Mouse (Mus musculus) heart, adult 2 months (tissue): ENCODE data around the gene Rreb1.

Experiments used
- CTCF ChIP-seq: fragments of 200-600 bp; IDR thresholded peaks from 2 replicates; pipeline ENCODE4 v1.8.1; 2022; ENCODE audit warnings: antibody characterized with exemption, mild to moderate bottlenecking, moderate library complexity
- EP300 ChIP-seq: fragments of 200-500 bp; IDR thresholded peaks from 2 replicates; pipeline ENCODE4 v1.6.1; 2011; ENCODE audit warnings: low read depth, low read length, control low read depth; ENCODE audit not compliant: insufficient read depth

DNA sequence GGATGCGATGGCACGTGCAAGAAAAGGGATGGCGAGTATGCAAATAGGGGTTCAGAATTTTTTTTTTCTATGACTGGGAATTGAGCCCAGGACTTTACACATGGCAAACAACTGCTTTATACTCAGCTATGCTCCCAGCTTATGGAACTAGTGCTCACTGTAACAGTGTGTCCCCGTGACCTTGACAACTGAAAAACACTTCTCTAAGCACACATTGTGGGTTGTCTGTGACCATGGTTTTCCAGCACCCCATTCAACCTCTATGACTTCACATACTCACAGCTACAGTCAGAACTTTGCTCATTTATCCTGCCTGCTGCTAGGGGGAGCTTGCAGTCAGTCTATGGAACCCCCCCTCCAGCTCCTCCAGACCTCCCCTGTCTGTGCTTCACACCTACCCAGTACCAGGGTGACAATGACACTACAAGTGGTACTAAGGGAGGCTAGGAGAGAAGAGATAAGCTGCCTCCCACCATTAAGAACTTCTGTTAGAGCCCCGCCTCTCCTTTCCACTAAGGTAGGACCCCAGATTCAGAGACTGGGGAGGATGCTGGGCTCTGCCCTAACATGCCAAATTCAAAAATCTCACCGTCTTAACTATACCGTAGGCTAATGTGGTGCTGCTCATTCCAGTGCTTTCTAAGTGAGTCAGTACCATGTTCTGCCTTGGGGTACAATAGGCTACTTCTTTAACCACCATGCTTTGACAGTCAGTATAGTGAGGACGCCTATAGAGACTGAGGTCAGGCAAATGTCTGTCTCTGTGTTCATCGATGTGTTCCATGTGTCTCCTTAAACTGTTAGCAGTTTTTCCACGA is 145.7 kb downstream of the Rreb1 start:
- TF ChIP-seq CTCF (no peak), EP300 (no peak)
